Mouse (Mus musculus): Measurements from ENCODE around the gene Baz2b.

The Baz2b gene

GRCm38 (mm10) chr2:60181696-60182095 lies 27.9 kb downstream of the Baz2b start:
- no peak for TF ChIP-seq NANOG (IDR thresholded peaks at IDR 0.05; ENCODE audit: borderline replicate concordance, low read length)
- no peak for TF ChIP-seq CTCF (conservative IDR thresholded peaks at IDR 0.05; ENCODE audit: low read length)
- TF ChIP-seq POU5F1 (IDR thresholded peaks at IDR 0.05; ENCODE audit: borderline replicate concordance, low read length) = no peak
- no peaks in the 10 kb centered on the region for H3K4me1 ChIP-seq (replicated peaks; ENCODE audit: low read depth, low read length)

DNA sequence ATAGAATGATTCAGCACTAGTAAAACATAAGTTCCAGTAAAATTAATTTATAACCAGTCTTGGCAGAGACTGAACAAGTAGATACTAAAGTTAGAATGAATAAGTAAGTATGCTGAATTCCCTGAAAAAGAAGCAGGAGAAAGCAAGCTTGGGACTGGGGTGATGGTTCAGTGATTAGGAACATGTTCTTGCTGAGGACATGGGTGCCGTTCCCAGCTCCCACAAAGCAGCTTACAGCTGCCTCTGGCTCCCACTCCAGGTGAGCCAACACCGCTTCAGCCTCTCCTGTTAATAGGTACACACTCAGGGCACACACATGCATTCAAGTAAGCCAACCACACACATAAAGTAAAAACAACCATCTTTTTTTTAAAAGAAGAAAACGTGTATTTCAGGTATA lies 32.1 kb downstream of the Baz2b start:
- Histone ChIP-seq H3K4me1 (replicated peaks; ENCODE audit: low read depth, low read length) (no peaks in the 10 kb centered on the region), H3K36me3 (ENCODE audit: insufficient read depth, low read length) (no peaks in the 10 kb centered on the region), H3K4me3 (replicated peaks; ENCODE audit: low read length) (no peak overlapping the region), H3K27me3 (ENCODE audit: insufficient read depth, low read length) (no peaks in the 10 kb centered on the region), H3K9me3 (ENCODE audit: low read length) (peaks cover 7% of the 10 kb centered on the region; the same call in 1 of the 2 replicates)
- TF ChIP-seq CTCF (conservative IDR thresholded peaks at IDR 0.05; ENCODE audit: low read length) (no peak), NANOG (IDR thresholded peaks at IDR 0.05; ENCODE audit: borderline replicate concordance, low read length) (no peak), POU5F1 (IDR thresholded peaks at IDR 0.05; ENCODE audit: borderline replicate concordance, low read length) (no peak)

More at GRCm38 (mm10) chr2:60181696-60182095, 27.9 kb downstream of the Baz2b start:
- Histone ChIP-seq H3K36me3 (ENCODE audit: insufficient read depth, low read length) (no peaks in the 10 kb centered on the region), H3K27me3 (ENCODE audit: insufficient read depth, low read length) (no peaks in the 10 kb centered on the region), H3K9me3 (ENCODE audit: low read length) (no peaks in the 10 kb centered on the region), H3K4me3 (replicated peaks; ENCODE audit: low read length) (no peak overlapping the region)

GRCm38 (mm10) chr2:60176087-60176486 lies 33.6 kb downstream of the Baz2b start:
- no peaks in the 10 kb centered on the region for H3K27me3 ChIP-seq (ENCODE audit: insufficient read depth, low read length)
- H3K4me3 ChIP-seq (replicated peaks; ENCODE audit: low read length) = no peak overlapping the region
- peaks cover 7% of the 10 kb centered on the region; the same call in 1 of the 2 replicates for H3K9me3 ChIP-seq (ENCODE audit: low read length)
- no peaks in the 10 kb centered on the region for H3K36me3 ChIP-seq (ENCODE audit: insufficient read depth, low read length)
- no peaks in the 10 kb centered on the region for H3K4me1 ChIP-seq (replicated peaks; ENCODE audit: low read depth, low read length)
- TF ChIP-seq CTCF (conservative IDR thresholded peaks at IDR 0.05; ENCODE audit: low read length) = no peak
- no peak for TF ChIP-seq NANOG (IDR thresholded peaks at IDR 0.05; ENCODE audit: borderline replicate concordance, low read length)

DNA sequence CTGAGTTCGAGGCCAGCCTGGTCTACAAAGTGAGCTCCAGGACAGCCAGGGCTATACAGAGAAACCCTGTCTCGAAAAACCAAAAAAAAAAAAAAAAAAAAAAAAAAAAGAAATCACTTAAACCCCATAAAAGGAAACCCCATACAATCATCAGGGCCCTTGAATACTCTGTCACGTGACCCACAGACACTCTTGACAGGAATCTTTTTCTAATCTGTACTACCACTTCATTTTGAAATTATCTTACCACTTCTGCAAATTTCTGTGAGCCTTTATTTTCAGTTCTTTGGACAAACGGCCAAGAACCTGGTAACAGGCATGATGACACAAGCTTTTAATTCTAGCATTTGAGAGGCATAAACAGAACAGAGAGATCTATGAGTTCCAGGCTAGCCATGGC lies 34.6 kb downstream of the Baz2b start:
- no peaks in the 10 kb centered on the region for H3K4me1 ChIP-seq (replicated peaks; ENCODE audit: low read depth, low read length)
- TF ChIP-seq CTCF (conservative IDR thresholded peaks at IDR 0.05; ENCODE audit: low read length) = no peak
- TF ChIP-seq POU5F1 (IDR thresholded peaks at IDR 0.05; ENCODE audit: borderline replicate concordance, low read length) = no peak
- TF ChIP-seq NANOG (IDR thresholded peaks at IDR 0.05; ENCODE audit: borderline replicate concordance, low read length) = no peak
- H3K36me3 ChIP-seq (ENCODE audit: insufficient read depth, low read length) = no peaks in the 10 kb centered on the region
- H3K9me3 ChIP-seq (ENCODE audit: low read length) = peaks cover 7% of the 10 kb centered on the region; the same call in 1 of the 2 replicates
- H3K4me3 ChIP-seq (replicated peaks; ENCODE audit: low read length) = no peak overlapping the region
- H3K27me3 ChIP-seq (ENCODE audit: insufficient read depth, low read length) = no peaks in the 10 kb centered on the region

DNA sequence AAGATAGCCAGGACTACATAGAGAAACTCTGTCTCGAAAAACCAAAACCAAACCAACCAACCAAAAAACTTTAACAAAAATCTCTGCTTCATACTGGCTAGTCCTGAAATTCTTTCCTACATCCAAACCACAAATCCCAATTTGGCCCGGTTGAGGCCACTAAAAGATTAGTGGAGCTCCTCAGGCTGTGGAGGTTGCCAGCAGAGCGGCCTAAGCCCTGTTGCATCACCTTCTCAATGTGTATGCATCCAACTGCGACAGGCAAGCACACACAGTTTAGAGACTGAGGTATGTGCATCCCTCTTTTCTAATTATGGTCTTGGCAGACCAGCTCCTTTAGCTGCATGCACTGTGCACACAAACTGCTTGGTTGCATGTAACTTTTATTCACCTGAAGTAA lies 36.0 kb downstream of the Baz2b start:
- Histone ChIP-seq H3K4me3 (replicated peaks; ENCODE audit: low read length) (no peak overlapping the region), H3K9me3 (ENCODE audit: low read length) (peaks cover 13% of the 10 kb centered on the region; the same call in 1 of the 2 replicates), H3K4me1 (replicated peaks; ENCODE audit: low read depth, low read length) (no peaks in the 10 kb centered on the region), H3K27me3 (ENCODE audit: insufficient read depth, low read length) (no peaks in the 10 kb centered on the region), H3K36me3 (ENCODE audit: insufficient read depth, low read length) (no peaks in the 10 kb centered on the region)
- TF ChIP-seq POU5F1 (IDR thresholded peaks at IDR 0.05; ENCODE audit: borderline replicate concordance, low read length) (no peak), CTCF (conservative IDR thresholded peaks at IDR 0.05; ENCODE audit: low read length) (no peak), NANOG (IDR thresholded peaks at IDR 0.05; ENCODE audit: borderline replicate concordance, low read length) (no peak)

DNA sequence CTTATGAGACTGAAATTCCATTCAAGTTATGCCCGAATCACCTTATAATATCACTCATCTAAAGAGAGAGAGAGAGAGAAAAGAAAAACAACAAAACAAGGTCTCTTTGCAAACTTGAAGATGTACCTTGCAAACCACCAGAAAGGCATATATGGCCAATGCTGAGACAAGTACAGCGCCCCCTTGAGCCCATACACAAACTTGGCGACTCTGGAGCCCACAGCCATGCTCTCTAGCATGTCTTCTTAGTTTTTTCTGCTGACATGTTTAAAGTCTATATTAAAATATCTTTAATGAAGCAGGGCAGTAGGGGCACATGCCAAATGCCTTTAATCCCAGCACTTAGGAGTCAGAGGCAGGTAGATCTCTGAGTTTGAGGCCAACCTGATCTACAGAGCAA lies 36.4 kb downstream of the Baz2b start:
- TF ChIP-seq POU5F1 (IDR thresholded peaks at IDR 0.05; ENCODE audit: borderline replicate concordance, low read length) (no peak), NANOG (IDR thresholded peaks at IDR 0.05; ENCODE audit: borderline replicate concordance, low read length) (no peak), CTCF (conservative IDR thresholded peaks at IDR 0.05; ENCODE audit: low read length) (peak; percentile 44)
- H3K36me3 ChIP-seq (ENCODE audit: insufficient read depth, low read length) = no peaks in the 10 kb centered on the region
- H3K4me1 ChIP-seq (replicated peaks; ENCODE audit: low read depth, low read length) = no peaks in the 10 kb centered on the region

DNA sequence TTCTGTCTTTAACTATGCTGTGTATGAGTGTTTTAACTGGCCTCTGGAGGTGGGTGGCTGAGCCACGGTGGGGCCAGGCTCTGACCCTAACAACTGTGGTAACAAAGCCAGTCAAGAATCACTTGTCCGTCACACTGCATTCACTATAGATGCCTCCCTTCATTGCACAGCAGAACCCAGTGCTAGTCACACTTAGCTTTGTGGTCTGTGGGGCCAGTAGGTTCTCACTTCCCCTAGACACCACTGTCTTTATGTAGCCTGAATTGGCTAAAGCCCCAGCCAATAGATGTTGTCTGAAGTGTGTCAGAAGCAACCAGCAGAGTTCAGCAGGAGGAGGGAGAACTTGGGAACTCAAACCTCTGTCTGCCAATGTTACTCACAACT lies 37.1 kb downstream of the Baz2b start:
- Histone ChIP-seq H3K9me3 (ENCODE audit: low read length) (peaks cover 13% of the 10 kb centered on the region; the same call in 1 of the 2 replicates), H3K27me3 (ENCODE audit: insufficient read depth, low read length) (no peaks in the 10 kb centered on the region), H3K36me3 (ENCODE audit: insufficient read depth, low read length) (no peaks in the 10 kb centered on the region), H3K4me3 (replicated peaks; ENCODE audit: low read length) (no peak overlapping the region), H3K4me1 (replicated peaks; ENCODE audit: low read depth, low read length) (no peaks in the 10 kb centered on the region)
- TF ChIP-seq NANOG (IDR thresholded peaks at IDR 0.05; ENCODE audit: borderline replicate concordance, low read length) = no peak
- no peak for TF ChIP-seq CTCF (conservative IDR thresholded peaks at IDR 0.05; ENCODE audit: low read length)
- no peak for TF ChIP-seq POU5F1 (IDR thresholded peaks at IDR 0.05; ENCODE audit: borderline replicate concordance, low read length)

More for the DNA sequence above, 36.4 kb downstream of the Baz2b start:
- Histone ChIP-seq H3K9me3 (ENCODE audit: low read length) (peaks cover 13% of the 10 kb centered on the region; the same call in 1 of the 2 replicates), H3K4me3 (replicated peaks; ENCODE audit: low read length) (no peak overlapping the region), H3K27me3 (ENCODE audit: insufficient read depth, low read length) (no peaks in the 10 kb centered on the region)

DNA sequence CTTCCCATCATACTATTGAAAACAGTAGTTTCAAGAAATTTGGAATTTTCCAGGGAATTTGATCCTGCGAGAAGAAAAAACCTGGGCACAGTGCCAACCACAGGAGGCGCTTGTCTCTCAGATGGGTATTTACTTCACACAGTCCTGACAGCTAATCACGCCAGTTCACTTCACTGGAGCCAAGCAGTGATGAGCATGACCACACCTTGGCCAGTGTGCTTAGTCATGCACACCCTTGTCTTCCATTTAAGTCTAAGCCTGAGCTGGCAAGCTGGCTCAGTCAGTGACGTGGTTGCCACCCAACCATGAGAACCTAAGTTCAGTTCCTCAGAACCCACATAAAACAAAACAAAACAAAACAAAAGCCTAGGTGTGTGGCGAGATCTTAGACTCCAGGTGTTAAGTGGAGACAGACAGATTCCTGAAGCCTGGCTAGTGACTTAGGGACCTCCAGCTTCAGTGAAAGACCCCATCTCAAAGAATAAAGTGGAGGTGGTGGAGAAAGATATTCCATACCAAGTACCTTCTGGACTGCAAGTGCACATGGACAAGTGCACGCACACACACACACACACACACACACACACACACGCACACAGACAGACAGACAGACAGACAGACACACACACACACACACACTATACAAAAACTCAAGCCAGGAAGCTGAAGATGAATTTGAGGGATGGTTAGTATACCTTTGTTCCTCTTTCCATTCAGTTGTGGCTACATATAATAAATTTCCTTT lies 37.7 kb downstream of the Baz2b start:
- H3K36me3 ChIP-seq (ENCODE audit: insufficient read depth, low read length) = no peaks in the 10 kb centered on the region
- H3K27me3 ChIP-seq (ENCODE audit: insufficient read depth, low read length) = no peaks in the 10 kb centered on the region
- H3K4me3 ChIP-seq (replicated peaks; ENCODE audit: low read length) = no peak overlapping the region
- TF ChIP-seq CTCF (conservative IDR thresholded peaks at IDR 0.05; ENCODE audit: low read length) = no peak
- no peak for TF ChIP-seq NANOG (IDR thresholded peaks at IDR 0.05; ENCODE audit: borderline replicate concordance, low read length)
- no peak for TF ChIP-seq POU5F1 (IDR thresholded peaks at IDR 0.05; ENCODE audit: borderline replicate concordance, low read length)
- H3K9me3 ChIP-seq (ENCODE audit: low read length) = peaks cover 13% of the 10 kb centered on the region; the same call in 1 of the 2 replicates
- no peaks in the 10 kb centered on the region for H3K4me1 ChIP-seq (replicated peaks; ENCODE audit: low read depth, low read length)
